Mouse (Mus musculus): ENCODE data around the gene Boll. TPM values are rescaled to one million over a fixed set of nuclear protein-coding genes. Genes with fewer than 3 reads are reported as not detected.
"Not testable (repeated sequence)": the region's sequence is repeated elsewhere in the genome, so short reads cannot be mapped to it uniquely, and the experiment has no call there.

Boll gene
- total and polyA plus RNA-seq, 2 experiments from 2014 or later = 0.49 TPM; not detected in 1

GRCm38 (mm10) chr1:55363586-55363985, 317 bp upstream of the Boll start:
- WGBS = under 1% methylated on average over 24 of the region's 27 CpGs

GRCm38 (mm10) chr1:55362634-55363033, 635 bp downstream of the Boll start:
- TF ChIP-seq CTCF (IDR thresholded peaks at IDR 0.05) = no peak
- Histone ChIP-seq H3K4me3 (ENCODE audit: low read depth, low read length) (peak overlapping the region; percentile 49; the same call in 1 of the 2 replicates), H3K4me2 (ENCODE audit: low read depth, low read length, poor library complexity, severe bottlenecking) (peak overlapping the region; percentile 54), H3K27me3 (ENCODE audit: insufficient read depth, low read length) (peaks cover 16% of the 10 kb centered on the region), H3K9ac (replicated peaks; ENCODE audit: low read length, poor library complexity, severe bottlenecking) (no peak overlapping the region), H3K36me3 (ENCODE audit: insufficient read depth, low read length) (no peaks in the 10 kb centered on the region), H3K9me3 (ENCODE audit: low read length) (peaks cover 9% of the 10 kb centered on the region; the same call in 1 of the 2 replicates), H3K4me1 (ENCODE audit: insufficient read depth, low read length) (no peaks in the 10 kb centered on the region), H3K27ac (ENCODE audit: low read depth, low read length) (no peak overlapping the region)
- DNase-seq (ENCODE audit: low spot score) = no peak
- WGBS = 61% methylated on average over 24 of the region's 49 CpGs
- ATAC-seq (ENCODE audit: low FRiP score) = peak; percentile 60

More at GRCm38 (mm10) chr1:55363586-55363985, 317 bp upstream of the Boll start:
- ATAC-seq (ENCODE audit: low FRiP score) (peak; percentile 87), DNase-seq (ENCODE audit: low spot score) (peak; percentile 64)
- H3K9me3 ChIP-seq (ENCODE audit: low read length) = peaks cover 9% of the 10 kb centered on the region; the same call in 1 of the 2 replicates
- peak overlapping the region; percentile 24; the same call in 1 of the 2 replicates for H3K9ac ChIP-seq (replicated peaks; ENCODE audit: low read length, poor library complexity, severe bottlenecking)
- peak overlapping the region; percentile 49 for H3K4me3 ChIP-seq (ENCODE audit: low read depth, low read length)
- TF ChIP-seq CTCF (IDR thresholded peaks at IDR 0.05) = no peak
- no peak overlapping the region for H3K27ac ChIP-seq (ENCODE audit: low read depth, low read length)
- H3K4me1 ChIP-seq (ENCODE audit: insufficient read depth, low read length) = no peaks in the 10 kb centered on the region
- H3K4me2 ChIP-seq (ENCODE audit: low read depth, low read length, poor library complexity, severe bottlenecking) = peak overlapping the region; percentile 54
- H3K27me3 ChIP-seq (ENCODE audit: insufficient read depth, low read length) = peaks cover 16% of the 10 kb centered on the region
- no peaks in the 10 kb centered on the region for H3K36me3 ChIP-seq (ENCODE audit: insufficient read depth, low read length)

GRCm38 (mm10) chr1:55351914-55352313, 11.4 kb downstream of the Boll start:
- not testable (repeated sequence) for DNase-seq (ENCODE audit: low spot score); H3K36me3 ChIP-seq (ENCODE audit: insufficient read depth, low read length); H3K27ac ChIP-seq (ENCODE audit: low read depth, low read length); ATAC-seq (ENCODE audit: low FRiP score); H3K9me3 ChIP-seq (ENCODE audit: low read length); H3K4me3 ChIP-seq (ENCODE audit: low read depth, low read length); H3K4me1 ChIP-seq (ENCODE audit: insufficient read depth, low read length); H3K27me3 ChIP-seq (ENCODE audit: insufficient read depth, low read length); H3K4me2 ChIP-seq (ENCODE audit: low read depth, low read length, poor library complexity, severe bottlenecking); H3K9ac ChIP-seq (replicated peaks; ENCODE audit: low read length, poor library complexity, severe bottlenecking)
- WGBS = 63% methylated on average over 2 of the region's 2 CpGs

GRCm38 (mm10) chr1:55325496-55325895, 37.8 kb downstream of the Boll start:
- H3K9me3 ChIP-seq (ENCODE audit: low read length); DNase-seq (ENCODE audit: low spot score); H3K27ac ChIP-seq (ENCODE audit: low read depth, low read length); H3K36me3 ChIP-seq (ENCODE audit: insufficient read depth, low read length); H3K9ac ChIP-seq (replicated peaks; ENCODE audit: low read length, poor library complexity, severe bottlenecking); ATAC-seq (ENCODE audit: low FRiP score); H3K4me2 ChIP-seq (ENCODE audit: low read depth, low read length, poor library complexity, severe bottlenecking); H3K4me3 ChIP-seq (ENCODE audit: low read depth, low read length); H3K4me1 ChIP-seq (ENCODE audit: insufficient read depth, low read length); H3K27me3 ChIP-seq (ENCODE audit: insufficient read depth, low read length): not testable (repeated sequence)
- 81% methylated on average over 5 of the region's 5 CpGs for WGBS

GRCm38 (mm10) chr1:55301077-55301476, 62.2 kb downstream of the Boll start:
- Histone ChIP-seq H3K36me3 (ENCODE audit: insufficient read depth, low read length) (no peaks in the 10 kb centered on the region), H3K4me1 (ENCODE audit: insufficient read depth, low read length) (no peaks in the 10 kb centered on the region), H3K9ac (replicated peaks; ENCODE audit: low read length, poor library complexity, severe bottlenecking) (no peak overlapping the region), H3K27ac (ENCODE audit: low read depth, low read length) (no peak overlapping the region), H3K4me3 (ENCODE audit: low read depth, low read length) (no peak overlapping the region), H3K4me2 (ENCODE audit: low read depth, low read length, poor library complexity, severe bottlenecking) (no peak overlapping the region), H3K27me3 (ENCODE audit: insufficient read depth, low read length) (no peaks in the 10 kb centered on the region), H3K9me3 (ENCODE audit: low read length) (no peaks in the 10 kb centered on the region; the same call in 1 of the 2 replicates)
- DNase-seq (ENCODE audit: low spot score) = peak; percentile 58
- no peak for ATAC-seq (ENCODE audit: low FRiP score)
- peak; percentile 69 for TF ChIP-seq CTCF (IDR thresholded peaks at IDR 0.05)

- WGBS = 71% methylated on average over 9 of the region's 9 CpGs
Measured at GRCm38 (mm10) chr1:55279081-55279480, 84.2 kb downstream of the Boll start.

More at GRCm38 (mm10) chr1:55279081-55279480, 84.2 kb downstream of the Boll start:
- Histone ChIP-seq H3K4me1 (ENCODE audit: insufficient read depth, low read length) (no peaks in the 10 kb centered on the region), H3K27ac (ENCODE audit: low read depth, low read length) (no peak overlapping the region), H3K4me2 (ENCODE audit: low read depth, low read length, poor library complexity, severe bottlenecking) (no peak overlapping the region), H3K4me3 (ENCODE audit: low read depth, low read length) (no peak overlapping the region), H3K36me3 (ENCODE audit: insufficient read depth, low read length) (no peaks in the 10 kb centered on the region), H3K9ac (replicated peaks; ENCODE audit: low read length, poor library complexity, severe bottlenecking) (no peak overlapping the region), H3K9me3 (ENCODE audit: low read length) (no peaks in the 10 kb centered on the region), H3K27me3 (ENCODE audit: insufficient read depth, low read length) (no peaks in the 10 kb centered on the region)
- no peak for TF ChIP-seq CTCF (IDR thresholded peaks at IDR 0.05)
- ATAC-seq (ENCODE audit: low FRiP score) (no peak), DNase-seq (ENCODE audit: low spot score) (no peak)
